Mouse (Mus musculus): Measurements from ENCODE around the gene Olfr324. TPM values are rescaled to one million over a fixed set of nuclear protein-coding genes. Genes with fewer than 3 reads are reported as not detected.

Olfr324 gene
- polyA plus RNA-seq, 1 experiment = not detected

- 71% methylated on average over 3 of the region's 3 CpGs for WGBS
Observed at GRCm38 (mm10) chr11:58588620-58589250, 6.2 kb upstream of the Olfr324 start.

DNA sequence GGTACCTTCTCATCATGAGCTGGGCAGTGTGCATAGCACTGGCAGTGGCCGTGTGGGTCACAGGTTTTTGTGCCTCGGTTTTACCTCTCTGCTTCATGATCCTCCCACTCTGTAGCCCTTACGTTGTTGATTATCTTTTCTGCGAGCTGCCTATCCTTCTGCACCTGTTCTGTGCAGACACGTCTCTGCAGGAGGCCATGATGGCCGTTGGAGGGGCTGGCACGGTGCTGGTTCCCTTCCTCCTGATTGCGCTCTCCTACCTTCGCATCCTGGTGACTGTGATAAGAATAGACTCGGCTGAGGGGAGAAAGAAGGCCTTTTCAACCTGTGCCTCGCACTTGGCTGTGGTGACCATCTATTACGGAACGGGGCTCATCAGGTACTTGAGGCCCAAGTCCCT is 2.9 kb downstream of the Olfr324 start:
- no peak for TF ChIP-seq CTCF (IDR thresholded peaks at IDR 0.05; ENCODE audit: extremely low read depth, insufficient read length, insufficient replicate concordance, low read depth, low read length)
- no peak for TF ChIP-seq POLR2A (IDR thresholded peaks at IDR 0.05; ENCODE audit: low read depth, low read length)
- Histone ChIP-seq H3K27me3 (ENCODE audit: control insufficient read depth, insufficient read depth, low read length) (no peaks in the 10 kb centered on the region), H3K27ac (ENCODE audit: insufficient read depth, low read depth, low read length) (no peak overlapping the region), H3K36me3 (ENCODE audit: control insufficient read depth, insufficient read depth, low read length) (no peaks in the 10 kb centered on the region), H3K4me3 (ENCODE audit: low read depth, low read length) (no peak overlapping the region), H3K4me1 (ENCODE audit: control insufficient read depth, insufficient read depth, insufficient read length, low read length) (no peaks in the 10 kb centered on the region; the same call in 1 of the 2 replicates)
- 92% methylated on average over 13 of the region's 13 CpGs for WGBS

More at GRCm38 (mm10) chr11:58588620-58589250, 6.2 kb upstream of the Olfr324 start:
- H3K4me3 ChIP-seq (ENCODE audit: low read depth, low read length) = no peak overlapping the region
- no peaks in the 10 kb centered on the region for H3K27me3 ChIP-seq (ENCODE audit: control insufficient read depth, insufficient read depth, low read length)
- no peak overlapping the region for H3K27ac ChIP-seq (ENCODE audit: insufficient read depth, low read depth, low read length)
- no peak for TF ChIP-seq POLR2A (IDR thresholded peaks at IDR 0.05; ENCODE audit: low read depth, low read length)
- no peak for TF ChIP-seq CTCF (IDR thresholded peaks at IDR 0.05; ENCODE audit: extremely low read depth, insufficient read length, insufficient replicate concordance, low read depth, low read length)
- no peaks in the 10 kb centered on the region for H3K36me3 ChIP-seq (ENCODE audit: control insufficient read depth, insufficient read depth, low read length)
- peaks cover 2% of the 10 kb centered on the region; the same call in 1 of the 2 replicates for H3K4me1 ChIP-seq (ENCODE audit: control insufficient read depth, insufficient read depth, insufficient read length, low read length)

- no peak overlapping the region for H3K4me3 ChIP-seq (ENCODE audit: low read depth, low read length)
- H3K27ac ChIP-seq (ENCODE audit: insufficient read depth, low read depth, low read length) = no peak overlapping the region
- no peaks in the 10 kb centered on the region for H3K36me3 ChIP-seq (ENCODE audit: control insufficient read depth, insufficient read depth, low read length)
- H3K27me3 ChIP-seq (ENCODE audit: control insufficient read depth, insufficient read depth, low read length) = no peaks in the 10 kb centered on the region
- TF ChIP-seq POLR2A (IDR thresholded peaks at IDR 0.05; ENCODE audit: low read depth, low read length) (no peak), CTCF (IDR thresholded peaks at IDR 0.05; ENCODE audit: extremely low read depth, insufficient read length, insufficient replicate concordance, low read depth, low read length) (no peak)
- H3K4me1 ChIP-seq (ENCODE audit: control insufficient read depth, insufficient read depth, insufficient read length, low read length) = peaks cover 27% of the 10 kb centered on the region
Observed at GRCm38 (mm10) chr11:58602062-58602461, 7.1 kb downstream of the Olfr324 start.

DNA sequence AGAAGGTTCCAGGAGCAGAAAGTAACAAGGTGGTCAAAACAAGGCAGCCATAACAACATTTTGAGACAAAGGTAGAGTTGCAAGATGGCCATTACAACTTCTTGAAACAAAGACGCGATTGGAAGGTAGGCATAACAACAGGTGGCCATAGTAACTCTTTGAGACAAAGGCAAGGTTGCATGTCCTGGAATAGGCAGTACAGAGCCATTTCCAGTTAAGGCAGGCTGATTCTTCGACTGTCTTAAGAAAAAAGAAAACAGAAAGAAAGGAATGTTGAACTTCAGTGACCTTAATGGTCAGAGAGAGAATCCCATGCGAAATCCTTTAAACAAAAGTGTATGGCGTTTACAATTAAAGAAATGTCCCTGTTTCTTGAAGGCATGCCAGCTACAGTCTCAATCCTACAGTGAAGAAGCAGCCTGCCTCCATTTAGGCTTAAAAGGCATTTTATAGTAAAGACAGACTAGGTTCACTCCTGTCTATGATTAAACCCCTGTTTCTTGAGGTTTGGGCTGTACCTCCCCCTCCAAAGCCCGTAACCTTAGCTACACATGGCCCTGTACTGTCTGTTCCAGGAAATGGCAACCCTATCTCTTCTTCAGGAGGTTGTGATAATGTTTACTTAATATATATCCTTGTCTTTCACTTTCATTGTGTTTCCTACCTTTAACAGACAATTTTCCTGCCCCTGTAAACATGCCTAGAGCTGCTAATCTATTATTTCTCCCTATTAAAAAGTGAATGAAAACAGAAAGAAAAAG is 8.1 kb downstream of the Olfr324 start:
- H3K27me3 ChIP-seq (ENCODE audit: control insufficient read depth, insufficient read depth, low read length) = no peaks in the 10 kb centered on the region
- peak overlapping the region; percentile 33; the same call in 1 of the 2 replicates for H3K27ac ChIP-seq (ENCODE audit: insufficient read depth, low read depth, low read length)
- TF ChIP-seq CTCF (IDR thresholded peaks at IDR 0.05; ENCODE audit: extremely low read depth, insufficient read length, insufficient replicate concordance, low read depth, low read length) = no peak
- TF ChIP-seq POLR2A (IDR thresholded peaks at IDR 0.05; ENCODE audit: low read depth, low read length) = no peak
- H3K36me3 ChIP-seq (ENCODE audit: control insufficient read depth, insufficient read depth, low read length) = no peaks in the 10 kb centered on the region
- 72% methylated on average over 6 of the region's 6 CpGs for WGBS
- H3K4me1 ChIP-seq (ENCODE audit: control insufficient read depth, insufficient read depth, insufficient read length, low read length) = peaks cover 27% of the 10 kb centered on the region
- H3K4me3 ChIP-seq (ENCODE audit: low read depth, low read length) = no peak overlapping the region

DNA sequence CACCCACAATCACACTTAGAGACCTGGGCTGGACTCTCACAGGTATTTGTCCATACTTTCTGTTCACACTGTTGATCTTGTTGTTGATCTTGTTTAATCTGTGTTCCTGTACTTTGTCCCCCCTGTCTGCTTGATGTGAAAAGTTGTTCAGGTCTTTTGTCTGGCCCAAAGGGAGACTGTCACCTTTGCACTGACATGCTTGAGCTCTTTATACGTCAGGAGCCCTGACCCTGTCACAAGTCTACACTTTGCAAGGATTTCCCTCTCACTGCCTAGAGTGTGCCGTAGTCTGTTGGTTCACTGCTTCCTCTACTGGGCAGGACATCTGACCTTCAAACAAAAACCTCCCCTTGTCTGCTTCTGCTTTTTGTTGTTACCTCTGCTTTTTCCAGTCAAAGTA is 9.8 kb downstream of the Olfr324 start:
- Histone ChIP-seq H3K36me3 (ENCODE audit: control insufficient read depth, insufficient read depth, low read length) (0 out of 2 replicates have a peak, but pooled peaks cover 2% of the 10 kb centered on the region), H3K27me3 (ENCODE audit: control insufficient read depth, insufficient read depth, low read length) (no peaks in the 10 kb centered on the region), H3K27ac (ENCODE audit: insufficient read depth, low read depth, low read length) (peak overlapping the region; percentile 51), H3K4me3 (ENCODE audit: low read depth, low read length) (no peak overlapping the region), H3K4me1 (ENCODE audit: control insufficient read depth, insufficient read depth, insufficient read length, low read length) (peaks cover 27% of the 10 kb centered on the region)
- 14% methylated on average over 2 of the region's 2 CpGs for WGBS
- no peak for TF ChIP-seq CTCF (IDR thresholded peaks at IDR 0.05; ENCODE audit: extremely low read depth, insufficient read length, insufficient replicate concordance, low read depth, low read length)
- no peak for TF ChIP-seq POLR2A (IDR thresholded peaks at IDR 0.05; ENCODE audit: low read depth, low read length)

GRCm38 (mm10) chr11:58605228-58605627 is 10.3 kb downstream of the Olfr324 start:
- 24% methylated on average over 3 of the region's 3 CpGs for WGBS
- H3K36me3 ChIP-seq (ENCODE audit: control insufficient read depth, insufficient read depth, low read length) = 0 out of 2 replicates have a peak, but pooled peaks cover 2% of the 10 kb centered on the region
- TF ChIP-seq CTCF (IDR thresholded peaks at IDR 0.05; ENCODE audit: extremely low read depth, insufficient read length, insufficient replicate concordance, low read depth, low read length) (no peak), POLR2A (IDR thresholded peaks at IDR 0.05; ENCODE audit: low read depth, low read length) (no peak)
- H3K4me3 ChIP-seq (ENCODE audit: low read depth, low read length) = no peak overlapping the region
- no peaks in the 10 kb centered on the region for H3K27me3 ChIP-seq (ENCODE audit: control insufficient read depth, insufficient read depth, low read length)
- peaks cover 30% of the 10 kb centered on the region for H3K4me1 ChIP-seq (ENCODE audit: control insufficient read depth, insufficient read depth, insufficient read length, low read length)
- H3K27ac ChIP-seq (ENCODE audit: insufficient read depth, low read depth, low read length) = peak overlapping the region; percentile 51

All from small intestine, adult 2 months (tissue).